Mouse (Mus musculus): ENCODE results near the gene Rrp9.

- TF ChIP-seq USF1 (IDR thresholded peaks at IDR 0.05; ENCODE audit: low read depth), result no peak
- TF ChIP-seq CTCF (IDR thresholded peaks at IDR 0.05; ENCODE audit: control insufficient read depth, insufficient read depth, insufficient read length), result no peak
Measured at GRCm38 (mm10) chr9:106534296-106534695, 58.5 kb downstream of the Rrp9 start.

Data from C2C12 (cell line).